9 mouse cellular contexts compared by ENCODE assay signal in genomic region chr14:100009790-100010382, GRCm38 (mm10).
DNase-seq lines count a peak whose midpoint lies in the region; ATAC-seq lines count a peak whose summit lies in the region.
"Had no signal": no experiment of that assay in that cellular context is flagged by ENCODE, and none has a peak within 500 bp of the region (broad histone marks: within the 10 kb centered on the region; RNA-seq: fewer than 3 reads in every experiment).

No protein-coding gene starts in this region.

- H3K4me3 ChIP-seq in intestine, embryonic 14.5 days (ENCODE audit: low read depth, low read length) = no peak overlapping the region
- no peak overlapping the region for H3K4me3 ChIP-seq in intestine, embryonic 15.5 days (replicated peaks)
- H3K4me3 ChIP-seq: liver, embryonic 13.5 days had no signal

- H3K9ac ChIP-seq in intestine, embryonic 14.5 days (ENCODE audit: low read length) = no peak overlapping the region
- H3K9ac ChIP-seq in intestine, embryonic 15.5 days = no peak overlapping the region
- H3K9ac ChIP-seq: liver, embryonic 13.5 days had no signal

- intact Hi-C loops in heart, postnatal 14 days (cut with DNase I) = loop anchor here (5.0 to 10.0 kb wide), 8 partner anchors 78 to 1415 kb away; no protein-coding TSS in a partner anchor

- WGBS in intestine, embryonic 14.5 days = 58% methylated on average over 4 of the region's 4 CpGs
- WGBS in intestine, embryonic 15.5 days = 58% methylated on average over 4 of the region's 4 CpGs

- H3K27ac ChIP-seq in intestine, embryonic 14.5 days (ENCODE audit: low read depth) = no peak overlapping the region
- no peak overlapping the region for H3K27ac ChIP-seq in intestine, embryonic 15.5 days
- H3K27ac ChIP-seq: liver, embryonic 13.5 days had no signal

- H3K4me2 ChIP-seq in intestine, embryonic 14.5 days (ENCODE audit: low read length) = no peak overlapping the region
- H3K4me2 ChIP-seq in intestine, embryonic 15.5 days (replicated peaks) = no peak overlapping the region
- H3K4me2 ChIP-seq: liver, embryonic 13.5 days had no signal

- ATAC-seq in intestine, embryonic 14.5 days (replicated peaks; ENCODE audit: low FRiP score, low TSS enrichment, low read depth) = 0 out of 2 replicates have a peak, but pooled peaks have one; percentile 32
- no peak for ATAC-seq in intestine, embryonic 15.5 days
- peak; percentile 52; the same call in 1 of the 2 replicates for ATAC-seq in megakaryocyte, adult 5-6 weeks (ENCODE audit: poor library complexity, severe bottlenecking)

- H3K27me3 ChIP-seq in intestine, embryonic 14.5 days (replicated peaks; ENCODE audit: control insufficient read depth, insufficient read depth, low read length) = no peaks in the 10 kb centered on the region
- no peaks in the 10 kb centered on the region for H3K27me3 ChIP-seq in intestine, embryonic 15.5 days (replicated peaks)
- H3K27me3 ChIP-seq: liver, embryonic 13.5 days had no signal

- no peaks in the 10 kb centered on the region for H3K4me1 ChIP-seq in intestine, embryonic 14.5 days (replicated peaks; ENCODE audit: control insufficient read depth, insufficient read depth, low read length)
- no peaks in the 10 kb centered on the region for H3K4me1 ChIP-seq in intestine, embryonic 15.5 days (replicated peaks)
- H3K4me1 ChIP-seq: liver, embryonic 13.5 days had no signal

- no peaks in the 10 kb centered on the region for H3K36me3 ChIP-seq in intestine, embryonic 14.5 days (ENCODE audit: control insufficient read depth, insufficient read depth, low read length)
- H3K36me3 ChIP-seq in intestine, embryonic 15.5 days = no peaks in the 10 kb centered on the region
- H3K36me3 ChIP-seq: liver, embryonic 13.5 days had no signal

- peak; percentile 53 for DNase-seq in intestine, embryonic 14.5 days (ENCODE audit: low spot score)
- DNase-seq in R1 (ENCODE audit: low read depth, low spot score) = peak; percentile 86
- peak; percentile 4 to 51 for DNase-seq in cerebellum, postnatal 36 days
- peak; percentile 35 to 62 for DNase-seq in heart, postnatal 14 days
- DNase-seq in layer of hippocampus, adult 8-10 months (ENCODE audit: low spot score in 2 of 2) = peak; percentile 10 to 29
- DNase-seq in urinary bladder, postnatal 36 days (ENCODE audit: low spot score in 2 of 2) = peak; percentile 7 to 9
- DNase-seq: liver, embryonic 13.5 days had no signal

- no peaks in the 10 kb centered on the region for H3K9me3 ChIP-seq in intestine, embryonic 14.5 days (ENCODE audit: control insufficient read depth, low read length)
- no peaks in the 10 kb centered on the region for H3K9me3 ChIP-seq in intestine, embryonic 15.5 days
- H3K9me3 ChIP-seq: liver, embryonic 13.5 days had no signal

Comparison
In these comparisons a context has a peak if more than half of its experiments do, and no peak if none do; other contexts are left out.
1. DNase-seq: peak in every context shown above with its lines; median percentile 86 in R1; 53 in intestine, embryonic 14.5 days; 48 in heart, postnatal 14 days; 28 in cerebellum, postnatal 36 days; 20 in layer of hippocampus, adult 8-10 months; 8 in urinary bladder, postnatal 36 days.